In genomic region chr7:89773352-89773921, GRCm38 (mm10) we compare ENCODE assay signal across 9 mouse cellular contexts.
DNase-seq lines count a peak whose midpoint lies in the region; ATAC-seq and TF ChIP-seq lines count a peak whose summit lies in the region.
"Had no signal": no experiment of that assay in that cellular context is flagged by ENCODE, and none has a peak within 500 bp of the region (broad histone marks: within the 10 kb centered on the region; RNA-seq: fewer than 3 reads in every experiment).

No protein-coding gene starts in this region.

- in situ Hi-C loops in ES-E14 (cut with MboI; ENCODE audit: low sequenced_read_pairs in 2 of 2, unreplicated experiment in 2 of 2) = no loop called here

- no peak for ATAC-seq in forebrain, embryonic 12.5 days (ENCODE audit: low FRiP score)
- no peak for ATAC-seq in forebrain, embryonic 13.5 days
- 0 out of 2 replicates have a peak, but pooled peaks have one; percentile 11 for ATAC-seq in hindbrain, embryonic 16.5 days
- no peak for ATAC-seq in limb, embryonic 15.5 days (ENCODE audit: insufficient number of reproducible peaks, low FRiP score, low TSS enrichment, low read depth)

- no peak for TF ChIP-seq CTCF in cerebellum, adult 2 months (IDR thresholded peaks at IDR 0.05; ENCODE audit: borderline replicate concordance, insufficient read depth, low read depth, low read length)

- H3K36me3 ChIP-seq in forebrain, embryonic 12.5 days (replicated peaks) = no peaks in the 10 kb centered on the region
- H3K36me3 ChIP-seq in forebrain, embryonic 13.5 days (ENCODE audit: poor library complexity, severe bottlenecking) = no peaks in the 10 kb centered on the region
- H3K36me3 ChIP-seq in ES-E14 (ENCODE audit: control insufficient read depth, insufficient read depth, low read length, poor library complexity, severe bottlenecking) = no peaks in the 10 kb centered on the region
- H3K36me3 ChIP-seq in hindbrain, embryonic 16.5 days (ENCODE audit: control insufficient read depth, insufficient read depth, low read length) = no peaks in the 10 kb centered on the region
- no peaks in the 10 kb centered on the region for H3K36me3 ChIP-seq in limb, embryonic 15.5 days

- no peaks in the 10 kb centered on the region for H3K27me3 ChIP-seq in forebrain, embryonic 12.5 days
- no peaks in the 10 kb centered on the region for H3K27me3 ChIP-seq in forebrain, embryonic 13.5 days
- no peaks in the 10 kb centered on the region for H3K27me3 ChIP-seq in hindbrain, embryonic 16.5 days (replicated peaks; ENCODE audit: control insufficient read depth, insufficient read depth, low read length)
- H3K27me3 ChIP-seq in limb, embryonic 15.5 days = no peaks in the 10 kb centered on the region
- no peaks in the 10 kb centered on the region for H3K27me3 ChIP-seq in cerebellum, adult 2 months (ENCODE audit: control insufficient read depth, insufficient read depth, low read length)

- H3K9ac ChIP-seq in forebrain, embryonic 12.5 days = no peak overlapping the region
- H3K9ac ChIP-seq in forebrain, embryonic 13.5 days = no peak overlapping the region
- H3K9ac ChIP-seq in ES-E14 (ENCODE audit: insufficient read depth, low read depth, low read length, poor library complexity, severe bottlenecking) = no peak overlapping the region
- no peak overlapping the region for H3K9ac ChIP-seq in hindbrain, embryonic 16.5 days (ENCODE audit: low read depth, low read length)
- H3K9ac ChIP-seq in limb, embryonic 15.5 days = no peak overlapping the region

- H3K4me1 ChIP-seq in forebrain, embryonic 12.5 days = peaks cover 18% of the 10 kb centered on the region
- H3K4me1 ChIP-seq in forebrain, embryonic 13.5 days = peaks cover 14% of the 10 kb centered on the region
- H3K4me1 ChIP-seq in ES-E14 (ENCODE audit: control insufficient read depth in 2 of 2, insufficient read depth in 2 of 2, low read length in 2 of 2, poor library complexity in 1 of 2) = peaks cover 4 to 5% of the 10 kb centered on the region in 2 experiments; a peak in 2 of 4 replicates
- no peaks in the 10 kb centered on the region for H3K4me1 ChIP-seq in hindbrain, embryonic 16.5 days (ENCODE audit: control insufficient read depth, insufficient read depth, low read depth, low read length)
- H3K4me1 ChIP-seq in limb, embryonic 15.5 days = peaks cover 23% of the 10 kb centered on the region
- H3K4me1 ChIP-seq in cerebellum, adult 2 months (ENCODE audit: control insufficient read depth, insufficient read depth, low read length) = peaks cover 4% of the 10 kb centered on the region; the same call in 1 of the 2 replicates

- WGBS in forebrain, embryonic 12.5 days = 55% methylated on average over 3 of the region's 3 CpGs
- WGBS in forebrain, embryonic 13.5 days = 60% methylated on average over 3 of the region's 3 CpGs
- WGBS in hindbrain, embryonic 16.5 days = 63% methylated on average over 3 of the region's 3 CpGs
- 74% methylated on average over 3 of the region's 3 CpGs for WGBS in limb, embryonic 15.5 days
- WGBS in cerebellum, adult 2 months = 94% methylated on average over 3 of the region's 3 CpGs

- DNase-seq in ES-E14 (ENCODE audit: low read depth, low spot score) = peak; percentile 29
- DNase-seq in cerebellum, postnatal 14 days = no peak
- no peak for DNase-seq in cerebellum, adult 2 months
- DNase-seq in left cerebral cortex, adult 9 months (ENCODE audit: low spot score in 2 of 2) = no peak
- DNase-seq: B cell, adult 2 months had no signal

- H3K4me2 ChIP-seq in forebrain, embryonic 12.5 days = no peak overlapping the region
- no peak overlapping the region for H3K4me2 ChIP-seq in forebrain, embryonic 13.5 days
- no peak overlapping the region for H3K4me2 ChIP-seq in hindbrain, embryonic 16.5 days (ENCODE audit: low read length)
- no peak overlapping the region for H3K4me2 ChIP-seq in limb, embryonic 15.5 days

- H3K4me3 ChIP-seq in forebrain, embryonic 12.5 days (replicated peaks) = no peak overlapping the region
- no peak overlapping the region for H3K4me3 ChIP-seq in forebrain, embryonic 13.5 days
- H3K4me3 ChIP-seq in ES-E14 (ENCODE audit: insufficient read depth in 1 of 2, low read depth in 1 of 2, low read length in 2 of 2, poor library complexity in 1 of 2, severe bottlenecking in 1 of 2) = no peak overlapping the region
- no peak overlapping the region for H3K4me3 ChIP-seq in hindbrain, embryonic 16.5 days (ENCODE audit: low read length)
- H3K4me3 ChIP-seq in limb, embryonic 15.5 days = no peak overlapping the region
- H3K4me3 ChIP-seq in cerebellum, adult 2 months (replicated peaks; ENCODE audit: insufficient read depth, low read depth, low read length) = no peak overlapping the region

- H3K9me3 ChIP-seq in forebrain, embryonic 12.5 days = no peaks in the 10 kb centered on the region
- H3K9me3 ChIP-seq in forebrain, embryonic 13.5 days (replicated peaks) = no peaks in the 10 kb centered on the region
- H3K9me3 ChIP-seq in ES-E14 (ENCODE audit: control insufficient read depth, insufficient read depth, low read depth, low read length) = no peaks in the 10 kb centered on the region
- 0 out of 2 replicates have a peak, but pooled peaks cover 3% of the 10 kb centered on the region for H3K9me3 ChIP-seq in hindbrain, embryonic 16.5 days (ENCODE audit: control insufficient read depth, low read length)
- H3K9me3 ChIP-seq in limb, embryonic 15.5 days = no peaks in the 10 kb centered on the region

- TF ChIP-seq POLR2A in cerebellum, adult 2 months (IDR thresholded peaks at IDR 0.05; ENCODE audit: borderline replicate concordance, insufficient read depth, low read length) = no peak

- 0 out of 2 replicates have a peak overlapping the region, but pooled peaks have one; percentile 20 for H3K27ac ChIP-seq in forebrain, embryonic 12.5 days
- H3K27ac ChIP-seq in forebrain, embryonic 13.5 days = no peak overlapping the region
- no peak overlapping the region for H3K27ac ChIP-seq in ES-E14 (ENCODE audit: insufficient read depth, low read depth, low read length, poor library complexity, severe bottlenecking)
- H3K27ac ChIP-seq in hindbrain, embryonic 16.5 days (ENCODE audit: low read depth, low read length) = no peak overlapping the region
- H3K27ac ChIP-seq in limb, embryonic 15.5 days = peak overlapping the region; percentile 17; the same call in 1 of the 2 replicates
- H3K27ac ChIP-seq in cerebellum, adult 2 months (ENCODE audit: insufficient read depth, low read length) = no peak overlapping the region

TF ChIP-seq in ES-E14, 5 proteins besides CTCF, POLR2A, EP300 and RAD21:
- no peak for TF ChIP-seq HCFC1 (IDR thresholded peaks at IDR 0.05; ENCODE audit: borderline replicate concordance, insufficient read depth, low read length)
- no peak for TF ChIP-seq ZC3H11A (IDR thresholded peaks at IDR 0.05; ENCODE audit: borderline replicate concordance, low read depth, low read length)

Comparison
In these comparisons a context has a peak if more than half of its experiments do, and no peak if none do; other contexts are left out.
1. H3K27ac ChIP-seq: peak in forebrain, embryonic 12.5 days (single experiment) and limb, embryonic 15.5 days (single experiment); none in forebrain, embryonic 13.5 days (single experiment), ES-E14 (single experiment), hindbrain, embryonic 16.5 days (single experiment) and cerebellum, adult 2 months (single experiment).